Mouse (Mus musculus): ENCODE data around the gene Bahd1. TPM values are rescaled to one million over a fixed set of nuclear protein-coding genes. Genes with fewer than 3 reads are reported as not detected.

Gene Bahd1
- total RNA-seq, 2 experiments from 2014 or later, result 32.3 to 35.6 TPM

GRCm38 (mm10) chr2:118926361-118926997 is 26.3 kb downstream of the Bahd1 start, which contains the start of gene Chst14:
Chst14 (plus strand) TSS chr2:118926496.
- intact Hi-C loops (cut with DNase I), result no loop called here
- DNase-seq, result peak; percentile 68

- DNase-seq, result no peak
- intact Hi-C loops (cut with DNase I), result no loop called here
Measured at GRCm38 (mm10) chr2:118926998-118927739, 27.0 kb downstream of the Bahd1 start.

GRCm38 (mm10) chr2:118941341-118941740 is 41.2 kb downstream of the Bahd1 start:
- intact Hi-C loops (cut with DNase I), result no loop called here
- DNase-seq, result no peak

GRCm38 (mm10) chr2:118943232-118943631 is 43.1 kb downstream of the Bahd1 start:
- DNase-seq, result no peak
- intact Hi-C loops (cut with DNase I), result no loop called here

- intact Hi-C loops (cut with DNase I), result no loop called here
- DNase-seq, result no peak
Measured at GRCm38 (mm10) chr2:118948818-118949217, 48.6 kb downstream of the Bahd1 start.

DNA sequence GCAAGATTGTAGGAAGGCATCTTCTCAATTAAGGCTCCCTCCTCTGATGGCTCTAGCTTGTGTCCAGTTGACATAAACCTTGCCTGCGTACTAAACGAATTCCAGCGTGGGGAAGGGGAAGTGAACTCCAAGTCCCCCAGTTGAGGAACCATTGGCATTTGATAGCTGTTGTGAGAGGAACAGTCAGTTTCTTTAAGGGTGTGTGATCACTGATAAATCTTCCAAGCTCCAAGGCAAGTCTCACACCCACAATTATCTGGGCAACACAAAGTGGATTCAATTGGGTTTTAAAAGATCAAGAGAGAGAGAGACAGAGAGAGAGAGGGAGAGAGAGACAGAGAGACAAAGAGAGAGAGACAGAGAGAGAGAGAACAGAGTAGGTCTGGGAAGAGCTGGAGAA is 49.5 kb downstream of the Bahd1 start:
- intact Hi-C loops (cut with DNase I), result no loop called here

GRCm38 (mm10) chr2:118956497-118956896 is 56.3 kb downstream of the Bahd1 start:
- no peak for DNase-seq
- intact Hi-C loops (cut with DNase I), result no loop called here

More for the DNA sequence above, 49.5 kb downstream of the Bahd1 start:
- no peak for DNase-seq

DNA sequence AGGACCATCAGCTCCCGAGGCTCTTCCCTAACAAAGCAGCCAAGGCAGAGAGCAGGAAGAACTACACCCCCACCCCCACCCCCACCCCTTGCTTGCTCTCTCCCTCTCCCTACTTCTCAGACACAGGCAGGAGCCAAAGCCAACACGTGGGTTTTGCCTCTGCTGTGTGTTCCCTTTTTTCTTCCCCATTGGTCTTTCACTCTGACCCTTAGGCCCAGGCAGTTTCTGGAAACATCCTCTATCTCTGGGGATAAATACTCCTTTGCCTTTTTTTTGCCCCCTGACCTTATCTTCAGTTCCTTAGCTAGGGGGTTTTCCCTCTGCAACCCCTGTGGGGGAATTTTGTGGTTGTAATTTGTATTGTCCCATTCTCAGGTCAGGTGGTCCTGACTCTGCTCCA is 59.5 kb downstream of the Bahd1 start:
- intact Hi-C loops (cut with DNase I), result no loop called here

GRCm38 (mm10) chr2:118960413-118960812 is 60.2 kb downstream of the Bahd1 start:
- no peak for DNase-seq
- intact Hi-C loops (cut with DNase I), result no loop called here

More for the DNA sequence above, 59.5 kb downstream of the Bahd1 start:
- no peak for DNase-seq

DNA sequence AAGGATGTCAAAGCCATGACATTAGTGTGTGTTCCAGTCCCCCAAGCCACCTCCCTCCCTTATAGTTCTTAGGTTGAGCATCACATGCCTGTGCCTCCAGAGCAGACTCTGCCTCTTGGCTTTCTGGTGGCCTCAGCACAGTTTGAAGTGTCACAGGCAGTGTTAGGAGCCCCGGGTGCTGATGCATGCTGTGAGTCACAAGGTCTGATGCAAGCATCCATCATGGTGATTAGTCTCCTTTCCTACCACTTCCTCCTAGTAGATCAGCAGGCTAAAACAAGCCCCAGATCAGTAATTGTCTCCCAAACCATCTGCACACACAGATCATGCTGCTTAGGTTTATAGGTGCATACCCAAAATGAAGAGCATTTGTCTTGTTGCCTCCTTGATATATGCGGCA is 61.4 kb downstream of the Bahd1 start:
- DNase-seq, result no peak
- intact Hi-C loops (cut with DNase I), result no loop called here

DNA sequence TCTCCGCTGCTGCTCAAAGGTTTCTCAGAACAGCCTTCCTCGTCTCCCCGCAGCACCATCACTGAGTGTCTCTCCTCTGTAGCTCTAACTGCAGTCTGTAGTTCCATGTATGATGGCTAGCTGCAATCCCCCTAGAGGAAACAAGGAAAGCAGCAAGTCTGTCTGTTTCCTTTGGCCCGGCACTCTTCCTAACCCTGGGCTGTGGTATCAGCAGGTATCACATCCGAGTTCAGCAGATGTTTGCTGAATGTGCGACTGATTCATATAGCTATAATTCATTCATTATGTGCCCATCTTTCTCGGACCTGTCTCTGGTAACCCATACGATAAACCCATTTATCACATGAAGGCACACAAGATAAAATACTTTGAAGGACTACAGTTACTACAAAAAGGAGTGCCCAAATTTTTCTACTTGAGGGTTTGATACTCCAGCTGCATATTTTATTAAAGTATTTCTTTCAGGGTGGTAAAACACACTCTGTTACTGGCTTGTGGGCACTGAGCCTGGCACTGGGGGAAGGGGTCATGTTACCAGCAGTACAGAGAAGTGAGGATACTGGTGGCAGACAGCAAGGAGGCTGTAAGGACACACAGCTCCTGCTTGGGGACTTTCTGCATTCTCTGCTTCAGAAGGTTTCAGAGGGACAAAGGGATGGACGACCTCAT is 63.0 kb downstream of the Bahd1 start:
- intact Hi-C loops (cut with DNase I), result no loop called here
- no peak for DNase-seq

GRCm38 (mm10) chr2:118963676-118964012 is 63.5 kb downstream of the Bahd1 start:
- intact Hi-C loops (cut with DNase I), result no loop called here
- no peak for DNase-seq

- intact Hi-C loops (cut with DNase I), result no loop called here
- DNase-seq, result no peak
Measured at GRCm38 (mm10) chr2:118969585-118970147, 69.5 kb downstream of the Bahd1 start.

DNA sequence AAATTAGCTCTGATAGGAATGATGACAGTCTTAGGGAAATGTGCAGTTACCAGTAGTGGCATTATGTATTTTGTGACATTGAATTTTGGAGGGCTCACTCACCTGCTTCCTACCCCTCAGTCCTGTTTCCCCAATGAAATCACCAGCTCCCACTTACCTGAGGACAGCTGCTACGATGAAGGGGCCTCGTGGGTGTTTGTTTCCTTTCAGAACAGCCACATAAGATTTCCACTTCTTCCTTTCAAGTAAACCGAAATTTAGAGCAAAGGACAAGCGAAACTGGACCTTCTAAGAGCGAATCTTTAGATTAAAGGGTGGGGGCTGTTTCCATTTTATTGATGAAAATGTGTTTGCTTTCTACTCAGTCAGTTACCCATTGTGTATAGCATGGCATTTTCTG is 71.9 kb downstream of the Bahd1 start:
- no peak for DNase-seq
- intact Hi-C loops (cut with DNase I), result no loop called here

GRCm38 (mm10) chr2:118972687-118973376 is 72.7 kb downstream of the Bahd1 start:
- peak; percentile 86 for DNase-seq
- intact Hi-C loops (cut with DNase I), result no loop called here

Other genes starting within 250 kb of the Bahd1 start
- gene Pak6, start 237.1 kb upstream of the Bahd1 start, total RNA-seq (2021), result 100 to 1,000 TPM; 142 to 154 TPM
- 1 to 10 TPM; 2.2 to 2.5 TPM for gene Ankrd63, start 196.4 kb upstream of the Bahd1 start, total RNA-seq (2021)
- 1 to 10 TPM; 1.8 to 2.1 TPM for gene Plcb2, start 171.9 kb upstream of the Bahd1 start, total RNA-seq (2021)
- 10 to 100 TPM; 17.8 to 19.7 TPM for gene Inafm2, start 154.6 kb upstream of the Bahd1 start, total RNA-seq (2021)
- 1 to 10 TPM; 1.8 to 2.1 TPM for gene Ccdc9b, start 137.7 kb upstream of the Bahd1 start, total RNA-seq (2021)
- gene Phgr1, start 127.6 kb upstream of the Bahd1 start, total RNA-seq (2021), result not detected
- 100 to 1,000 TPM; 109 to 128 TPM for gene Disp2, start 120.7 kb upstream of the Bahd1 start, total RNA-seq (2021)
- 1 to 10 TPM; 7.6 to 8.3 TPM for gene Knstrn, start 86.4 kb upstream of the Bahd1 start, total RNA-seq (2021)
- gene Ivd, start 38.4 kb upstream of the Bahd1 start, total RNA-seq (2021), result 10 to 100 TPM; 50.7 to 57.6 TPM
- gene Chst14, start 26.1 kb downstream of the Bahd1 start, total RNA-seq (2021), result 1 to 10 TPM; 4.0 to 4.3 TPM
- gene Ccdc32, start 129.0 kb downstream of the Bahd1 start, total RNA-seq (2021), result 10 to 100 TPM; 41.6 to 43.4 TPM
- gene Rpusd2, start 134.4 kb downstream of the Bahd1 start, total RNA-seq (2021), result 1 to 10 TPM; 8.2 to 8.5 TPM
- 1 to 10 TPM; 3.3 to 3.4 TPM for gene Knl1, start 146.7 kb downstream of the Bahd1 start, total RNA-seq (2021)
- 1 to 10 TPM; 4.8 to 7.3 TPM for gene Rad51, start 212.4 kb downstream of the Bahd1 start, total RNA-seq (2021)